Mouse (Mus musculus) bone marrow, adult 2 months (tissue): ENCODE results near the gene Mllt1. TPM values are rescaled to one million over a fixed set of nuclear protein-coding genes. Genes with fewer than 3 reads are reported as not detected.
"Not testable (repeated sequence)": the region's sequence is repeated elsewhere in the genome, so short reads cannot be mapped to it uniquely, and the experiment has no call there.

Source experiments
- H3K27ac ChIP-seq: fragments of 200-500 bp; 2 replicates; pipeline ENCODE4 v1.5.1; 2012; ENCODE audit warnings: low read depth, mild to moderate bottlenecking, control low read depth, inconsistent platforms, low read length; ENCODE audit not compliant: control insufficient read depth, poor library complexity, insufficient read depth
- H3K4me1 ChIP-seq: fragments of 200-500 bp; 2 replicates; pipeline ENCODE4 v1.6.1; 2011; ENCODE audit warnings: low read length; ENCODE audit not compliant: control insufficient read depth, insufficient read depth
- H3K4me3 ChIP-seq: fragments of 200-500 bp; replicated peaks from 2 replicates; pipeline ENCODE3; 2011; ENCODE audit warnings: mild to moderate bottlenecking, low read depth, low read length, control low read depth; ENCODE audit not compliant: control insufficient read depth
- CTCF ChIP-seq: fragments of 200-500 bp; IDR thresholded peaks from 2 replicates; pipeline ENCODE4 v1.5.1; 2011; ENCODE audit warnings: low read length, control low read depth; ENCODE audit not compliant: control insufficient read depth, insufficient read depth
- POLR2A ChIP-seq: fragments of 200-500 bp; IDR thresholded peaks from 2 replicates; pipeline ENCODE4 v1.6.1; 2011; ENCODE audit warnings: low read depth, mild to moderate bottlenecking, control low read depth, low read length, borderline replicate concordance; ENCODE audit not compliant: control insufficient read depth
- WGBS: fragments of 180-500 bp; shearing (Covaris S2); methylation state at CpG from one replicate; pipeline ENCODE4 v1.1.7; 2018; 5-methylcytosine and 5-hydroxymethylcytosine counted together
- polyA plus RNA-seq: library from polyadenylated mRNA; stranded (reverse); fragments of >200 nt; gene quantifications from 2 replicates; pipeline ENCODE4 v1.2.4, GENCODE M21; 2011; ENCODE audit warnings: low replicate concordance; ENCODE audit not compliant: missing spikeins, insufficient read depth, insufficient read length

Gene Mllt1
- polyA plus RNA-seq, 1 experiment: 17.3 TPM

DNA sequence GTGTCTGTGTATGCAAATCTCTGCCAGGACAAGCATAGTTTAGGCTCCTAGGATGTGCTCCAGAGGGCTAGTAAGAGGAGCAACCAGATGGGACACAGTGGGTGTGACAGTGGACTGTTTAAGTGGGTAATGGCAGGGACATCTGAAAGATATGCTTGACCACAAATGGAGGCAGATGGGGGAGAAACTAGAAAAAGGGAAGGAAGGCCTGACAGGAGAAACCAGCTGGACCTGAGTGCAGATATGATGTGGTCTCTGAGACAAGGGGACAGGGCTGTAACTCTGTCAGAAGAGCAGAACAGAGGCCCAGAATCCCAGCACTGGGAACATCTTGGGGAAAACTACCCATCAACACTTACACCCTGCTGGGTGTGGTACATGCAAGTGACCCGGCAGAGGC lies 5.7 kb downstream of the Mllt1 start:
- H3K4me3 ChIP-seq: no peak overlapping the region
- peaks cover 7% of the 10 kb centered on the region for H3K4me1 ChIP-seq
- 59% methylated on average over 1 of the region's 1 CpGs for WGBS
- H3K27ac ChIP-seq: no peak overlapping the region; the same call in 1 of the 2 replicates
- no peak for TF ChIP-seq POLR2A
- TF ChIP-seq CTCF: no peak

DNA sequence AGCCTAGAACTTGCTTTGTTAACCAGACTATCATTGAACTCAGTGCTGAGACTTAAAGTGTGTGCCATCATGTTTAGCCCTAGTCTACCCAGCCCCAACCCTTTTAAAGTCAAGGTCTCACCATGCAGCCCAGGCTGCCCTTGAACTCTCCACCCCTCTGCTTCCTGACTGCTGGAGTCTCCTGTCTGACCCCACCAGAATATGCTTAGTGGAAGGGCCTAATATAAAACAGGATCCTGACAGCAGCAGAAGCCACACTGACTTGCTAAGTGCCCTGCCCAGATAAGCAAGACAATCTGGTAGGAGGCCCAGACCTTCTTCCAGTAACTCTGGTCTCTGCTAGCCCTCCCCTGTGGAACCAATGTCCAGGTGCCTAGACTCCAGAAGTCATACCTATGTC lies 6.1 kb downstream of the Mllt1 start:
- Histone ChIP-seq H3K27ac (no peak overlapping the region), H3K4me3 (no peak overlapping the region), H3K4me1 (peaks cover 7% of the 10 kb centered on the region)
- TF ChIP-seq CTCF: no peak
- no peak for TF ChIP-seq POLR2A

DNA sequence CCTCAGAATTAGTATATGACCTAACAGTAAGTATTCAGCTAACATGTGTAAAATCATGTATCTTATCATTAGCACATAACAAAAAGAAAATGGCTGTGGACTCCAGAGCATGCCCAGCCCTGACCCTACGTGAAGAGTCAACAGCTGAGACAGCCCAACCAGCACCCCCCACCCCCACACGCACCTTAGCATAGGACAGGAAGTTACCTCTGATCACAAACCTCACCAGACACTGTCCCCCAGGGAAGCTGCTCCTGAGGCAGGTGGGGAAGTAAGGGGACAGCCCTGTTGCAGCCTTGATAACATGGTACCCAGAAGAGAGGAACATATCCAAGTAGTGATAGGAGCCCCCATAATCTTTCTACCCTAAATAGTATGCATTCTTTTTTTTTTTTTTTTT lies 9.2 kb downstream of the Mllt1 start:
- WGBS: 67% methylated on average over 2 of the region's 2 CpGs
- TF ChIP-seq POLR2A (no peak), CTCF (no peak)
- Histone ChIP-seq H3K4me1 (peaks cover 7% of the 10 kb centered on the region), H3K4me3 (no peak overlapping the region), H3K27ac (no peak overlapping the region)

DNA sequence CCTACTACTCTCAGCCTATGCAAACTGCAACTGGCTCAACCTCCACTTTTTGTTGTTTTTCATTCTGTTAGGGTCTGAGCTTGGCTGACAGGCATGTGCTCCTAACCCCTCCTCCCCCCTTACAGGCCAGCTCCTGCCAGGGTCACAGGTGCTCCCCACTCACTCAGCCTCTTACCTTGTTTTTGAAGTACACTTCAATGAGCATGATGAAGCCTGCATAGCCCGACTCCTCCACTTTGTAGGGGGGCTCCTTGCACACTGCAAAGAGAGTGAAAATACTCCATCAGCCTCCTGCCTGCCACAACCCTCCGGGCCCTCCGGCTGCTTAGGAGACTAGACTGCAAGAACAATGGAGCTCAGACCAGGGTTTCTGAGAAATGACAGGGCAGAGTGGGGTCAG lies 15.5 kb downstream of the Mllt1 start:
- Histone ChIP-seq H3K4me3 (no peak overlapping the region), H3K4me1 (no peaks in the 10 kb centered on the region), H3K27ac (no peak overlapping the region)
- WGBS: 86% methylated on average over 3 of the region's 3 CpGs
- TF ChIP-seq POLR2A (no peak), CTCF (no peak)

DNA sequence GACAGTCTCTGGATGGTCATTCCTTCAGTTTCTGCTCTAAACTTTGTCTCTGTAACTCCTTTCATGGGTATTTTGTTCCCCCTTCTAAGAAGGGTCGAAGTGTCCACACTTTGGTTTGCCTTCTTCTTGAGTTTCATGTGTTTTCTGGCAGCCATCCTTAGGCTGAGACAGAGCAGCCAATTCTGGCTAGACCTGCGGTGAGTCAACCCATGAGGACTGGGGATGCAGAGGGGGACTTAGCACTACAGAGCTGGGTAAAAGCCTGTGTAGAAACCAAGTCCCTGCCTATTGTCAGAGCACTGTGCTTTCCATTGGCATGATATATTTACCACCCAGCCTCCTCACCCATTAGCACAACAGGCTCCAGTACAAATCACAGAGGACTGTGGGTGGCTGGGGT lies 18.0 kb downstream of the Mllt1 start:
- H3K4me1 ChIP-seq: no peaks in the 10 kb centered on the region; the same call in 1 of the 2 replicates
- H3K27ac ChIP-seq: no peak overlapping the region
- 75% methylated on average over 2 of the region's 2 CpGs for WGBS
- no peak for TF ChIP-seq CTCF
- no peak for TF ChIP-seq POLR2A
- no peak overlapping the region for H3K4me3 ChIP-seq

DNA sequence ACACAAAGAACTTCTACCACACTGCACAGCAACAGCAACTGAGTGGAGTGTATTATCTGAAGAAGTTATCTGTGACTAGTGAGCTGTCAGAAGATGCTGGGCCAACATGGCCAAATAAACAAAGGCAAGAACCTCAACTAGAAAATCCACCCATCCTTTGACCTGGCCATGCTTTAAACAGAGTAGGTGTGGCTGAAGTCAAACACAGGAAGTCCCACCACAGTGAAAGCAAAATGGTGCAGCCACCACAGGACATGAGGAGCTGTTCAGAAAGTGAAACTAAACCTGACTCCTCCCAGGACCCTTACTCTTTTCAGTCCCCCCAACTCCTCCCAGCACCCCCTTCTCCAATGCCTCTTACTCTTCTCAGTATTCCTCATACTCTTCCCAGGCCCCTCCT lies 21.8 kb downstream of the Mllt1 start:
- Histone ChIP-seq H3K4me1 (no peaks in the 10 kb centered on the region; the same call in 1 of the 2 replicates), H3K4me3 (no peak overlapping the region), H3K27ac (no peak overlapping the region)
- TF ChIP-seq CTCF: no peak
- no peak for TF ChIP-seq POLR2A

DNA sequence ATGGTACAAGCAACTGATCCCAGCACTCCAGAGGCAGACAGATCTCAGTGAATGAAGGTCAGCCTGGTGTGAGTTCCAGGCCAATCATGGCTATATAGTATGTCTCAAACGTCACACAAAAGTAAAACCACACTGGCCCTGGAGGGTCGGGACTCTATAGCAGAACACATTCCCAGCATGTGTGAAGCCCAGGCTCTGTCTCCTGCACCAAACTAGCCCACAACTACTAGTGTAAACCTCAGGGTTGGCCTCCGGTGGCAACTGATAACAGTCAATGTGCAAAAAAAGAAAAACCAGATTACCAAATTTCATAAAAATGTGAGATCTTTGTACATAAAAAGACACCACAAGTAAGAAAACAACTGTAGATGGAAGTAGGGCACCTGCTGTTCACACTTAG lies 22.2 kb downstream of the Mllt1 start:
- Histone ChIP-seq H3K4me3 (no peak overlapping the region), H3K27ac (no peak overlapping the region), H3K4me1 (no peaks in the 10 kb centered on the region; the same call in 1 of the 2 replicates)
- 56% methylated on average over 3 of the region's 3 CpGs for WGBS
- TF ChIP-seq CTCF (no peak), POLR2A (no peak)

DNA sequence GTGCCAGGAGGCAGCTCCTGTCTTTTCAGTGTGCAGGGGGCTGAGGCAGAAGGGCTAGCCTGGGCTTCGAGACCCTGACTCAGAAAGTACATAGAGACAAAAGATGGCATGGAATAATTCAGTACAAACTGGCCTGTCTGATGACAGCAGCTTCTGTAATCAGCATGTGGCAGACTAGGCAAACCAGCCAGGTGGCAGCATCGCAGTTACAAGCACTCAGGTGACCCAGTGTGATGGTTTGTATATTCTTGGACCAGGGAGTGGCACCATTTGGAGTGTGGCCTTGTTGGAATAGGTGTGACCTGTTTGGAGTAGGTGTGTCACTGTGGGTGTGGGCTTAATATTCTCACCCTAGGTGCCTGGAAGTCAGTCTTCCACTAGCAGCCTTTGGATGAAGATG lies 25.5 kb downstream of the Mllt1 start:
- H3K4me3 ChIP-seq, H3K27ac ChIP-seq, H3K4me1 ChIP-seq: not testable (repeated sequence)
- 77% methylated on average over 2 of the region's 2 CpGs for WGBS

DNA sequence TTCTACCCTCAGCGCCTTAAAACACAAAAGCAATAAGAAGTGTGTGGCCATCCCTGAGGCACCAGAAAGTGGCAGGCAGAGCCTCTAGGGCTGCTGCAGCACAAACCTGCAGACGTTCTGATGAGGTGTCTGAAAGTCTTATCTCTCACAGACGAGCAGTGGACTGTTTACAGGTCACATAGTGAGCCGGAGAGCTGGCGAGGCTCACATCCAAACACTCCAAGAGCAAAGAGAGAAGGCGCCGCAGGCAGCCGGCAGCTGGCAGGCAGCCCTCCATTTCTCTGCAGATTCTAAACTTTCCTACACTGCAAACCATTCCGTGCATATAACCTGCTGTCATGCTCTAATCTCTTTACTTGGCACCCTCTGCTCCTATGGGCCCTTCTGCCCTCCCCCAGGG lies 27.3 kb downstream of the Mllt1 start:
- TF ChIP-seq POLR2A (no peak), CTCF (no peak)
- H3K27ac ChIP-seq: no peak overlapping the region
- no peak overlapping the region for H3K4me3 ChIP-seq
- no peaks in the 10 kb centered on the region for H3K4me1 ChIP-seq
- 73% methylated on average over 9 of the region's 9 CpGs for WGBS
